In genomic region chr10:43832868-43833267, GRCm38 (mm10) we compare ENCODE assay signal across 14 mouse cellular contexts.
DNase-seq lines count a peak whose midpoint lies in the region; ATAC-seq and TF ChIP-seq lines count a peak whose summit lies in the region.
"Had no signal": no experiment of that assay in that cellular context is flagged by ENCODE, and none has a peak within 500 bp of the region (broad histone marks: within the 10 kb centered on the region; RNA-seq: fewer than 3 reads in every experiment).

No protein-coding gene starts in this region.

- H3K79me2 ChIP-seq in heart, adult 2 months (replicated peaks; ENCODE audit: control insufficient read depth, insufficient read depth, low read length), result no peaks in the 10 kb centered on the region

- no peak overlapping the region for H3K9ac ChIP-seq in heart, adult 2 months (ENCODE audit: low read depth, low read length)
- H3K9ac ChIP-seq in neural tube, embryonic 11.5 days (ENCODE audit: low read length), result no peak overlapping the region
- H3K9ac ChIP-seq in neural tube, embryonic 15.5 days (replicated peaks), result no peak overlapping the region
- no peak overlapping the region for H3K9ac ChIP-seq in heart, embryonic 12.5 days

- H3K36me3 ChIP-seq in heart, adult 2 months (ENCODE audit: control insufficient read depth, insufficient read depth, low read length), result no peaks in the 10 kb centered on the region
- no peaks in the 10 kb centered on the region for H3K36me3 ChIP-seq in neural tube, embryonic 11.5 days (ENCODE audit: control insufficient read depth, insufficient read depth, low read length)
- H3K36me3 ChIP-seq in neural tube, embryonic 15.5 days, result no peaks in the 10 kb centered on the region
- no peaks in the 10 kb centered on the region for H3K36me3 ChIP-seq in heart, embryonic 12.5 days

- no peaks in the 10 kb centered on the region for H3K9me3 ChIP-seq in neural tube, embryonic 11.5 days (ENCODE audit: control insufficient read depth, low read length)
- no peaks in the 10 kb centered on the region for H3K9me3 ChIP-seq in neural tube, embryonic 15.5 days (replicated peaks)
- 0 out of 2 replicates have a peak, but pooled peaks cover 4% of the 10 kb centered on the region for H3K9me3 ChIP-seq in heart, embryonic 12.5 days (replicated peaks)

- H3K4me2 ChIP-seq in neural tube, embryonic 11.5 days (ENCODE audit: low read depth), result no peak overlapping the region
- H3K4me2 ChIP-seq in neural tube, embryonic 15.5 days, result no peak overlapping the region
- no peak overlapping the region for H3K4me2 ChIP-seq in heart, embryonic 12.5 days

- no peak overlapping the region for H3K27ac ChIP-seq in heart, adult 2 months
- no peak overlapping the region for H3K27ac ChIP-seq in neural tube, embryonic 11.5 days (ENCODE audit: low read depth, low read length)
- H3K27ac ChIP-seq in neural tube, embryonic 15.5 days (replicated peaks), result no peak overlapping the region
- no peak overlapping the region for H3K27ac ChIP-seq in heart, embryonic 12.5 days (ENCODE audit: poor library complexity, severe bottlenecking)
- H3K27ac ChIP-seq: stomach, postnatal 0 days had no signal

- 24% methylated on average over 5 of the region's 5 CpGs for WGBS in heart, adult 2 months
- WGBS in neural tube, embryonic 11.5 days, result 43% methylated on average over 5 of the region's 5 CpGs
- WGBS in neural tube, embryonic 15.5 days, result 33% methylated on average over 5 of the region's 5 CpGs
- WGBS in heart, embryonic 12.5 days, result 26% methylated on average over 5 of the region's 5 CpGs

- no peaks in the 10 kb centered on the region for H3K27me3 ChIP-seq in heart, adult 2 months (ENCODE audit: control insufficient read depth, insufficient read depth, low read length)
- H3K27me3 ChIP-seq in neural tube, embryonic 11.5 days (ENCODE audit: control insufficient read depth, insufficient read depth, low read length), result no peaks in the 10 kb centered on the region
- no peaks in the 10 kb centered on the region for H3K27me3 ChIP-seq in neural tube, embryonic 15.5 days (replicated peaks)
- no peaks in the 10 kb centered on the region for H3K27me3 ChIP-seq in heart, embryonic 12.5 days (replicated peaks)
- H3K27me3 ChIP-seq: CH12.LX, Patski had no signal

- intact Hi-C loops in heart, adult 2 months (cut with DNase I), result no loop called here

- no peak for ATAC-seq in neural tube, embryonic 11.5 days (ENCODE audit: insufficient read depth, low FRiP score, low TSS enrichment)
- no peak for ATAC-seq in neural tube, embryonic 15.5 days (ENCODE audit: low FRiP score)
- peak; percentile 65 to 71 for ATAC-seq in hematopoietic stem cell, adult 5-6 weeks (replicated peaks in 1 of 2; ENCODE audit: insufficient read depth in 1 of 2, low FRiP score in 2 of 2, low TSS enrichment in 1 of 2, low read depth in 1 of 2, poor library complexity in 2 of 2, severe bottlenecking in 2 of 2)
- no peak for ATAC-seq in heart, embryonic 12.5 days (ENCODE audit: insufficient number of reproducible peaks, low FRiP score)
- ATAC-seq: Patski had no signal

- no peak for TF ChIP-seq EP300 in heart, adult 2 months (IDR thresholded peaks at IDR 0.05; ENCODE audit: insufficient read depth, low read depth, low read length)

- no peaks in the 10 kb centered on the region for H3K4me1 ChIP-seq in heart, adult 2 months (ENCODE audit: control insufficient read depth, insufficient read depth, low read length)
- H3K4me1 ChIP-seq in neural tube, embryonic 11.5 days (ENCODE audit: control insufficient read depth, insufficient read depth, low read length), result no peaks in the 10 kb centered on the region
- no peaks in the 10 kb centered on the region for H3K4me1 ChIP-seq in neural tube, embryonic 15.5 days
- H3K4me1 ChIP-seq in heart, embryonic 12.5 days (replicated peaks), result peaks cover 19% of the 10 kb centered on the region

- peak; percentile 11 for DNase-seq in heart, postnatal 4 days
- DNase-seq in heart, adult 2 months, result no peak
- DNase-seq in neural tube, embryonic 11.5 days (ENCODE audit: low spot score), result peak; percentile 15
- peak; percentile 9 for DNase-seq in thymus, postnatal 0 days (ENCODE audit: low spot score)
- DNase-seq in cerebellum, adult 11 months, result no peak
- DNase-seq: adrenal gland, adult 8-10 months; lung, postnatal 36 days had no signal

- H3K4me3 ChIP-seq in heart, adult 2 months, result no peak overlapping the region
- H3K4me3 ChIP-seq in neural tube, embryonic 11.5 days (ENCODE audit: low read depth, low read length), result no peak overlapping the region
- H3K4me3 ChIP-seq in neural tube, embryonic 15.5 days (replicated peaks), result no peak overlapping the region
- no peak overlapping the region for H3K4me3 ChIP-seq in heart, embryonic 12.5 days
- H3K4me3 ChIP-seq: erythroblast, embryonic 14.5 days had no signal

- no peak for TF ChIP-seq POLR2A in heart, adult 2 months (IDR thresholded peaks at IDR 0.05; ENCODE audit: insufficient read depth, low read depth, low read length)

- TF ChIP-seq CTCF in heart, adult 2 months (IDR thresholded peaks at IDR 0.05), result no peak

Comparison
In these comparisons a context has a peak if more than half of its experiments do, and no peak if none do; other contexts are left out.
1. DNase-seq: peak in heart, postnatal 4 days (single experiment), neural tube, embryonic 11.5 days (single experiment) and thymus, postnatal 0 days (single experiment); none in heart, adult 2 months (0 of 2) and cerebellum, adult 11 months (single experiment).
2. ATAC-seq: peak in hematopoietic stem cell, adult 5-6 weeks (2 of 2); none in neural tube, embryonic 11.5 days (single experiment), neural tube, embryonic 15.5 days (single experiment) and heart, embryonic 12.5 days (single experiment).